In the genomic region with DNA sequence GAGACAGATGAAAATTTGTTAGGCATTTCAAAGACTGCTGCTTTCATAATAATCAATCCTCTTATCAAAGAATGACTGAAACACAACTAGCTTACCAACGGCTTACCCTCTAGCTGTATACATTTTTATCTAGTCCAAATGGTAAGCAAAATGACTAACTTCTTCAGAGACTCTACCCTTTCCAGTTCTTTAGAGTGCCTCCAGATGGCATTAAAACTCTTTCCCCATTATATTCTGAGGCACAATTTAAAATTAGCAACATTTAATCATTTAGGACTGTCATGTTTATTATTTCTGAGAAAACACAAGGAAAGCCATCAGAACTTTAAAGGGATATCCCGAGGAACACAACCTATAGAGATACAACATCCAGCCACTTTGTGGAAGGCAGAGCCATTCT, we compare ENCODE assay signal across 27 mouse cellular contexts.
A peak's percentile ranks its signal among the peaks of the same experiment; 100 is the strongest.
DNase-seq lines count a peak whose midpoint lies in the region; ATAC-seq and TF ChIP-seq lines count a peak whose summit lies in the region.
"Had no signal": no experiment of that assay in that cellular context is flagged by ENCODE, and none has a peak within 500 bp of the region (broad histone marks: within the 10 kb centered on the region; RNA-seq: fewer than 3 reads in every experiment).

No protein-coding gene starts in this region.

- no peaks in the 10 kb centered on the region for H3K4me1 ChIP-seq in intestine, postnatal 0 days (replicated peaks; ENCODE audit: control insufficient read depth, insufficient read depth, low read length)
- H3K4me1 ChIP-seq in intestine, embryonic 15.5 days (replicated peaks): no peaks in the 10 kb centered on the region
- no peaks in the 10 kb centered on the region for H3K4me1 ChIP-seq in midbrain, embryonic 11.5 days (ENCODE audit: control insufficient read depth, insufficient read depth, low read length)
- H3K4me1 ChIP-seq in midbrain, embryonic 14.5 days (ENCODE audit: control insufficient read depth, insufficient read depth, low read length): no peaks in the 10 kb centered on the region
- H3K4me1 ChIP-seq: kidney, embryonic 15.5 days had no signal

- no peak overlapping the region for H3K9ac ChIP-seq in intestine, postnatal 0 days (ENCODE audit: low read depth, low read length)
- no peak overlapping the region for H3K9ac ChIP-seq in intestine, embryonic 15.5 days
- no peak overlapping the region for H3K9ac ChIP-seq in midbrain, embryonic 11.5 days (ENCODE audit: low read length)
- H3K9ac ChIP-seq in midbrain, embryonic 14.5 days (replicated peaks; ENCODE audit: low read length): no peak overlapping the region
- H3K9ac ChIP-seq: heart, embryonic 15.5 days; kidney, embryonic 15.5 days; liver, postnatal 0 days had no signal

- H3K27me3 ChIP-seq in intestine, postnatal 0 days (replicated peaks; ENCODE audit: control insufficient read depth, insufficient read depth, low read length): no peaks in the 10 kb centered on the region
- H3K27me3 ChIP-seq in intestine, embryonic 15.5 days (replicated peaks): no peaks in the 10 kb centered on the region
- no peaks in the 10 kb centered on the region for H3K27me3 ChIP-seq in midbrain, embryonic 11.5 days (ENCODE audit: control insufficient read depth, insufficient read depth, low read length)
- H3K27me3 ChIP-seq in midbrain, embryonic 14.5 days (ENCODE audit: control insufficient read depth, insufficient read depth, low read length): no peaks in the 10 kb centered on the region
- H3K27me3 ChIP-seq: heart, embryonic 15.5 days; kidney, embryonic 15.5 days; megakaryocyte, embryonic 14.5 days; Patski had no signal

- DNase-seq in frontal cortex, postnatal 10 days (ENCODE audit: low spot score in 2 of 2): no peak
- peak; percentile 60 for DNase-seq in midbrain, embryonic 11.5 days (ENCODE audit: low spot score, missing footprints)
- DNase-seq in midbrain, embryonic 14.5 days: no peak
- no peak for DNase-seq in ovary, postnatal 36 days (ENCODE audit: low spot score)
- DNase-seq: adrenal gland, adult 2 months; cerebellum, adult 11 months; cerebellum, adult 9-11 months; gastrocnemius, postnatal 10 days; heart, adult 18-20 months; kidney, adult 11 months; liver, postnatal 0 days; right cerebral cortex, adult 18-20 months; thymus, adult 2 months; thymus, postnatal 4 days had no signal

- ATAC-seq in frontal cortex, adult (ENCODE audit: low TSS enrichment): peak; percentile 31; the same call in 1 of the 2 replicates
- no peak for ATAC-seq in intestine, postnatal 0 days
- no peak for ATAC-seq in intestine, embryonic 15.5 days
- ATAC-seq in midbrain, embryonic 11.5 days (ENCODE audit: low FRiP score): no peak
- no peak for ATAC-seq in midbrain, embryonic 14.5 days (ENCODE audit: low FRiP score, low TSS enrichment)
- ATAC-seq: CD4-positive, CD25-positive, alpha-beta regulatory T cell, adult 4 months; hindbrain, embryonic 16.5 days; liver, postnatal 0 days; midbrain, embryonic 16.5 days; Patski had no signal

- no peaks in the 10 kb centered on the region for H3K36me3 ChIP-seq in intestine, postnatal 0 days (ENCODE audit: control insufficient read depth, insufficient read depth)
- no peaks in the 10 kb centered on the region for H3K36me3 ChIP-seq in intestine, embryonic 15.5 days
- no peaks in the 10 kb centered on the region for H3K36me3 ChIP-seq in midbrain, embryonic 11.5 days (ENCODE audit: control insufficient read depth, insufficient read depth, low read length)
- H3K36me3 ChIP-seq in midbrain, embryonic 14.5 days (ENCODE audit: control insufficient read depth, insufficient read depth, low read length): no peaks in the 10 kb centered on the region
- H3K36me3 ChIP-seq: forebrain, embryonic 10.5 days; heart, embryonic 15.5 days; kidney, embryonic 15.5 days had no signal

- H3K4me3 ChIP-seq in intestine, postnatal 0 days (ENCODE audit: low read depth, low read length): no peak overlapping the region
- H3K4me3 ChIP-seq in intestine, embryonic 15.5 days (replicated peaks): no peak overlapping the region
- H3K4me3 ChIP-seq in midbrain, embryonic 11.5 days (ENCODE audit: low read depth, low read length): no peak overlapping the region
- H3K4me3 ChIP-seq in midbrain, embryonic 14.5 days (replicated peaks; ENCODE audit: low read depth, low read length): no peak overlapping the region
- H3K4me3 ChIP-seq: embryonic facial prominence, embryonic 10.5 days; forebrain, embryonic 10.5 days; heart, embryonic 15.5 days; kidney, embryonic 15.5 days; megakaryocyte, embryonic 14.5 days had no signal

- H3K27ac ChIP-seq in intestine, postnatal 0 days (ENCODE audit: low read depth, low read length): no peak overlapping the region
- no peak overlapping the region for H3K27ac ChIP-seq in intestine, embryonic 15.5 days
- H3K27ac ChIP-seq in midbrain, embryonic 11.5 days (ENCODE audit: low read depth, low read length): no peak overlapping the region
- H3K27ac ChIP-seq in midbrain, embryonic 14.5 days (replicated peaks; ENCODE audit: low read depth, low read length): no peak overlapping the region
- H3K27ac ChIP-seq: embryonic facial prominence, embryonic 10.5 days; forebrain, embryonic 10.5 days; heart, embryonic 15.5 days; kidney, embryonic 15.5 days had no signal

- 49% methylated on average over 2 of the region's 2 CpGs for WGBS in intestine, postnatal 0 days
- WGBS in intestine, embryonic 15.5 days: 58% methylated on average over 2 of the region's 2 CpGs
- whole genome bisulfite sequencing in midbrain, embryonic 11.5 days: 90% methylated on average over 2 of the region's 2 CpGs
- WGBS in midbrain, embryonic 14.5 days: 90% methylated on average over 2 of the region's 2 CpGs

- TF ChIP-seq CTCF in intestine, postnatal 0 days (IDR thresholded peaks at IDR 0.05; ENCODE audit: low read depth): peak; percentile 40

- no peaks in the 10 kb centered on the region for H3K9me3 ChIP-seq in intestine, postnatal 0 days (ENCODE audit: control insufficient read depth)
- no peaks in the 10 kb centered on the region for H3K9me3 ChIP-seq in intestine, embryonic 15.5 days
- H3K9me3 ChIP-seq in midbrain, embryonic 11.5 days (ENCODE audit: control insufficient read depth, low read length): no peaks in the 10 kb centered on the region
- H3K9me3 ChIP-seq in midbrain, embryonic 14.5 days (ENCODE audit: control insufficient read depth, low read length): no peaks in the 10 kb centered on the region
- H3K9me3 ChIP-seq: embryonic facial prominence, embryonic 10.5 days; forebrain, embryonic 10.5 days; heart, embryonic 15.5 days; kidney, embryonic 15.5 days; megakaryocyte, embryonic 14.5 days had no signal

- H3K4me2 ChIP-seq in intestine, postnatal 0 days (replicated peaks; ENCODE audit: low read depth): no peak overlapping the region
- H3K4me2 ChIP-seq in intestine, embryonic 15.5 days (replicated peaks): no peak overlapping the region
- no peak overlapping the region for H3K4me2 ChIP-seq in midbrain, embryonic 11.5 days
- no peak overlapping the region for H3K4me2 ChIP-seq in midbrain, embryonic 14.5 days (ENCODE audit: low read length)
- H3K4me2 ChIP-seq: heart, embryonic 15.5 days; kidney, embryonic 15.5 days; liver, embryonic 11.5 days had no signal
